Mouse (Mus musculus) cerebellum, adult 2 months (tissue): Measurements from ENCODE around the gene Cited4. TPM values are rescaled to one million over a fixed set of nuclear protein-coding genes. Genes with fewer than 3 reads are reported as not detected.
A peak's percentile ranks its signal among the peaks of the same experiment; 100 is the strongest.

ENCODE experiments used
- DNase-seq, 2 experiments: peaks; one replicate each; pipeline ENCODE4 v3.0.0; 2021
- H3K27ac ChIP-seq: fragments of 200-500 bp; 2 replicates; pipeline ENCODE4 v1.5.1; 2012; ENCODE audit warnings: low read length, control low read depth, inconsistent platforms; ENCODE audit not compliant: insufficient read depth
- H3K27me3 ChIP-seq: fragments of 200-500 bp; 2 replicates; pipeline ENCODE4 v1.6.1; 2012; ENCODE audit warnings: inconsistent platforms, mild to moderate bottlenecking, low read length, moderate library complexity; ENCODE audit not compliant: control insufficient read depth, insufficient read depth
- H3K4me1 ChIP-seq: fragments of 200-500 bp; 2 replicates; pipeline ENCODE4 v1.6.1; 2011; ENCODE audit warnings: low read length; ENCODE audit not compliant: control insufficient read depth, insufficient read depth
- H3K4me3 ChIP-seq: fragments of 200-500 bp; replicated peaks from 2 replicates; pipeline ENCODE3; 2011; ENCODE audit warnings: mild to moderate bottlenecking, low read depth, low read length, control low read depth; ENCODE audit not compliant: insufficient read depth
- CTCF ChIP-seq: fragments of 200-500 bp; IDR thresholded peaks from 2 replicates; pipeline ENCODE4 v1.5.1; 2011; ENCODE audit warnings: low read depth, mild to moderate bottlenecking, control low read depth, low read length, moderate library complexity, borderline replicate concordance; ENCODE audit not compliant: insufficient read depth
- POLR2A ChIP-seq: fragments of 200-500 bp; IDR thresholded peaks from 2 replicates; pipeline ENCODE4 v1.6.1; 2011; ENCODE audit warnings: low read length, control low read depth, borderline replicate concordance; ENCODE audit not compliant: insufficient read depth
- WGBS: fragments of 180-500 bp; shearing (Covaris S2); methylation state at CpG from one replicate; pipeline ENCODE4 v1.1.7; 2018; 5-methylcytosine and 5-hydroxymethylcytosine counted together
- polyA plus RNA-seq: library from polyadenylated mRNA; depleted of rRNA; stranded (reverse); fragments of >200 nt; gene quantifications from 2 replicates; pipeline ENCODE4 v1.2.3, GENCODE M21; 2012; rRNA removed

Gene Cited4
- polyA plus RNA-seq, 1 experiment = 9.3 TPM

GRCm38 (mm10) chr4:120702056-120702455, 35.7 kb downstream of the Cited4 start:
- DNase-seq = peak; percentile 40 to 47
- TF ChIP-seq CTCF (no peak), POLR2A (no peak)
- WGBS = 17% methylated on average over 8 of the region's 8 CpGs

GRCm38 (mm10) chr4:120702511-120702910, 36.1 kb downstream of the Cited4 start:
- H3K27ac ChIP-seq = no peak overlapping the region
- H3K4me3 ChIP-seq = no peak overlapping the region
- DNase-seq = no peak
- peaks cover 13% of the 10 kb centered on the region for H3K4me1 ChIP-seq
- no peaks in the 10 kb centered on the region for H3K27me3 ChIP-seq
- WGBS = 92% methylated on average over 2 of the region's 2 CpGs
- TF ChIP-seq CTCF (no peak), POLR2A (no peak)

More at GRCm38 (mm10) chr4:120702056-120702455, 35.7 kb downstream of the Cited4 start:
- Histone ChIP-seq H3K27me3 (no peaks in the 10 kb centered on the region), H3K27ac (no peak overlapping the region), H3K4me3 (no peak overlapping the region), H3K4me1 (peaks cover 13% of the 10 kb centered on the region)

- 30% methylated on average over 12 of the region's 12 CpGs for WGBS
- H3K4me3 ChIP-seq = no peak overlapping the region
- H3K27ac ChIP-seq = no peak overlapping the region
- no peak for DNase-seq
- TF ChIP-seq POLR2A = no peak
- TF ChIP-seq CTCF = no peak
- no peaks in the 10 kb centered on the region for H3K27me3 ChIP-seq
- H3K4me1 ChIP-seq = peaks cover 11% of the 10 kb centered on the region
Measured at GRCm38 (mm10) chr4:120712236-120712635, 45.9 kb downstream of the Cited4 start.

GRCm38 (mm10) chr4:120713021-120713420, 46.6 kb downstream of the Cited4 start:
- DNase-seq = no peak
- 77% methylated on average over 6 of the region's 6 CpGs for WGBS
- H3K4me3 ChIP-seq = no peak overlapping the region
- no peak for TF ChIP-seq CTCF
- no peak for TF ChIP-seq POLR2A
- no peaks in the 10 kb centered on the region for H3K27me3 ChIP-seq
- no peak overlapping the region for H3K27ac ChIP-seq
- peaks cover 11% of the 10 kb centered on the region for H3K4me1 ChIP-seq

- peaks cover 11% of the 10 kb centered on the region for H3K4me1 ChIP-seq
- 69% methylated on average over 6 of the region's 6 CpGs for WGBS
- no peak overlapping the region for H3K4me3 ChIP-seq
- no peak overlapping the region for H3K27ac ChIP-seq
- DNase-seq = peak in 1 of 2 experiments; percentile 38
- TF ChIP-seq POLR2A (no peak), CTCF (no peak)
- H3K27me3 ChIP-seq = no peaks in the 10 kb centered on the region
Measured at GRCm38 (mm10) chr4:120713856-120714497, 47.6 kb downstream of the Cited4 start.

GRCm38 (mm10) chr4:120716141-120716571, 49.8 kb downstream of the Cited4 start:
- 20% methylated on average over 12 of the region's 12 CpGs for WGBS
- TF ChIP-seq CTCF (no peak), POLR2A (no peak)
- Histone ChIP-seq H3K4me3 (peak overlapping the region; percentile 20), H3K27me3 (no peaks in the 10 kb centered on the region), H3K4me1 (peaks cover 11% of the 10 kb centered on the region), H3K27ac (no peak overlapping the region)
- DNase-seq = peak; percentile 41 to 45

- Histone ChIP-seq H3K27me3 (no peaks in the 10 kb centered on the region), H3K4me3 (no peak overlapping the region), H3K4me1 (peaks cover 11% of the 10 kb centered on the region), H3K27ac (no peak overlapping the region)
- no peak for TF ChIP-seq POLR2A
- no peak for TF ChIP-seq CTCF
- no peak for DNase-seq
- 51% methylated on average over 12 of the region's 12 CpGs for WGBS
Measured at GRCm38 (mm10) chr4:120716765-120717164, 50.4 kb downstream of the Cited4 start.

Other genes starting within 250 kb of the Cited4 start
- 0.25 and 0.31 TPM in 2 replicates for gene Slfnl1, start 134.3 kb upstream of the Cited4 start, polyA plus RNA-seq
- gene Ctps, start 96.3 kb upstream of the Cited4 start, polyA plus RNA-seq = 28.8 and 29.7 TPM in 2 replicates
- not detected in 2 replicates for gene Gm8439, start 77.8 kb upstream of the Cited4 start, polyA plus RNA-seq
- 12.4 and 15.2 TPM in 2 replicates for gene Kcnq4, start 82.0 kb downstream of the Cited4 start, polyA plus RNA-seq
- gene Nfyc, start 165.0 kb downstream of the Cited4 start, polyA plus RNA-seq = 150 and 172 TPM in 2 replicates
- 104 and 118 TPM in 2 replicates for gene Rims3, start 188.2 kb downstream of the Cited4 start, polyA plus RNA-seq